Mouse (Mus musculus) heart, postnatal 36 days (tissue): ENCODE measurements at regions not wholly inside any gene's neighbourhood (a gene's known extent, or its start where the extent isn't known, plus 50 kb on each side); places are given as distances from the start of the nearest gene placed in this dataset.

Experiments
- DNase-seq, 2 experiments: peaks; one replicate each; pipeline ENCODE4 v3.0.0; 2021 to 2022
- intact Hi-C: fragments of 180-260 bp; cut with DNase I; formaldehyde crosslinking; loops from one replicate; pipeline ENCODE4 v1.15.1; 2025

DNA sequence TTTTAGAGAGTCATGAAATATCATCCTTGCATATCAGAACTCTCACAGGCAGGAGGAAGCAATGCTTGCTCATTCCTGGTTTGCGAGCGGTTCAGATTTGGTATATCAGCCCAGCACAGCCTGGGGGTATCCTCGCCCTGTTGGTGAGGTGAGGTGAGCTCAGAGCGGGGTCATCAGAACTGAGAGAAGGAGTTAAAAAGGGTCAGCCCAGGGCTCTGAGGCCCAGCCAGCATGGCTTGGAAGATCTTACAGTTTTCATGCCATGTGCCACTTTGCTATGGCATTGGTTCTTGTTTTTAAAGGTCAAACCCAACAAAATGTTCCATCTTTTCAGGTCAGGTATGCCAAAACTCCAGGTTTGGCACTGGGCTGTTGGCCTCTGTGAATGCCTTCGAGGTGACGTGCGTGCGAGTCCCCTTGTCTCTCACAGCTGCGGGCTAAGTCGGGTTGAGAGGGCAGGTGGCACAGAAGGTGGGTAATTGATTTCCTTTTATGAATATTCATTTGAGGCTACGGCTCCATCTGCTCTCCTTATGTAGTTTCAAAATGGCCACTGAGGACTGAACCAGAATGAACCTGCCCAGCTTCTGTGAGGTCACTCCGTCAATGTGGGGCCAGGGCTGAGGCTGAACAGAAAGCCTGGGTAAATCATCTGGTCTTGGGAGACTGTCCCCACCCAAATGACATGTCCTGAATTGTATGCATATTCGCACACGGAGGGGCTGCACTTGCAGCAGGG, 86.3 kb downstream of the Hhipl2 start:
- intact Hi-C loops = no loop called here
- DNase-seq = no peak

DNA sequence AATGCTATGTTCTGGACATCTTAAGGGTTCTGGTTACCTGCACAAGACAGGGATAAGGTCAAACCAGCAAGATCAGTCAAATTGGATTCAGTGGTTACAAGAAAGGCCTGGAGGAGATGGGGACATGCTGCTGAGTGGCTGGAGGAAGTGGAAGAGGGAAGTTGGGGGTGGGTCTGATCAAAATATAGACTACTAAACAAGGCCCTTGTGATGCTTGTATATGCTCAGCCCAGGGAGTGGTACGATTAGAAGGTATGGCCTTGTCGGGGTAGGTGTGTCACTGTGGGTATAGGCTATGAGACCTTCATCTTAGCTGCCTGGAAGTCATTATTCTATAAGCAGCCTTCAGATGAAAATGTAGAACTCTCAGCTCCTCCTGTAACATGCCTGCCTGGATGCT, 89.9 kb downstream of the Hhipl2 start:
- intact Hi-C loops = no loop called here
- DNase-seq = no peak

DNA sequence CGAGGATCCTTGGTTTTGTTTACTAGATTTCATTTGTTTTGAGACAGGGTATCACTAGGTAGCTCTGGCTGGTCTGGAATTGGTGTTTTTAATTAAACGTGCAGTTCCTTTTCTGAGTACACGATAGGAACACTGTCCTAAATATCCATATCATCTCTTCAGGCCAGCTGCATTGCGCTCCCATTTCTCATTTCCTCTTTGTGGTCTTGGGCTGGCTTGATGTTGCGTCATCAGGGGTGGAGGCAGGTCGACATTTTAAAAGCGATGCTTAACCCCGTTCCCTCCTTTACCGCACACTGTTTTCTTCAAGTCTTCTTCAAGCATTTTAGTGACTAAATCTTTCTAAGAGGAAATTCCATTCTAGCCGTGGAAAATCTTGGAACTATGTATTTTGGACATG, 92.7 kb downstream of the Hhipl2 start:
- peak in 1 of 2 experiments; percentile 22 for DNase-seq
- intact Hi-C loops = no loop called here

DNA sequence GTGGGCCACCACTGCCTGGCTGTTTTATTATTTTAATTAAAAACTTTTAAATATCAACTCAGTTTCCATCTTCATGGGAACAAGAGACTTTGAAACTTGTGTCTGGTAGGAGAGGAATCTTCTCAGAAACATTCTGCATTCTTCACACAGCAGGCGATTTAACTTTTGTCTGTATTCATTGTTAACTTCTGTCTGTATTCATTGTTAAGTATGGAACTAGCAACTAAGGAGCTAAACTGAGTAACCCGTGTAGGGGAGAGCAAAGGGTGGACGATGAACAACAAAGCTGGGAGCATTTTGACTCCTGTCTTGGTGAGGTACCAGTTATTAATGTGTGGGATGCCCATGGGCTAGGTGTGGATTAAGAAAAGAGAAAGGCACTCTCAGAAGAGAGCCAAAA, 95.9 kb downstream of the Hhipl2 start:
- no peak for DNase-seq
- intact Hi-C loops = no loop called here

DNA sequence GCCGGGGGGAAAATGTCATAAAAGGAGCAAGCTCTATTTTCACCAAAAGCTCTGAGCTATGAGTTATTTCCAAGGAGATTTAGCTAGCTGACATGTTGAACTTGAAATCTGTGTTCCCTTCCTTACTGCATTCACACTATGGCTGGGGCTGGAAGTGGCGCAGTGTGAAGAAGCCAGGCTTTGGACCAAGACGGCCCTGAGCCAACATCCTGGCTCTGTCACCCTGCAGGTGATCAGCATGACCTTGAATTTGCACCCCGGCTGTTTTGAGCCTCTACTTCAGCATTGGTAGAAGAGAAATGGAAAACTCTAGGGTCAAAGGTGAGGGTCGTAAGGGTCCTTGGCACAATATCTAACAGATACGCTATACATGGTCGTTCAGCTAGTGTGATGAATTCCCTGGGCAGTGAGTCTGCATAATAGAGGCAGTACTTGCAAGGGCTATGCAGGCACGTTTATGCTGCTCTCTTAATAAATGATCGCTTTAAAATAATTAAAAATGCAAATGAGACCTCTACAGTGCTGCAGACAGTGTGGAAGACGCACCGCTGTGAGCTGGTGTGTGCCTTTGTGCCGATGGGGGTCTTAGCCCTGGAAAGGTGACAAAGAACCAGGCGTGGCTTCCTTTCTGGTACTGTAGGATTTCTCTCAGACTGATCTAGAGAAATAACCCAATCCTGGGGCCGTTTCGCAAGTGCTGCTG, 96.4 kb downstream of the Hhipl2 start:
- no peak for DNase-seq
- intact Hi-C loops = no loop called here

DNA sequence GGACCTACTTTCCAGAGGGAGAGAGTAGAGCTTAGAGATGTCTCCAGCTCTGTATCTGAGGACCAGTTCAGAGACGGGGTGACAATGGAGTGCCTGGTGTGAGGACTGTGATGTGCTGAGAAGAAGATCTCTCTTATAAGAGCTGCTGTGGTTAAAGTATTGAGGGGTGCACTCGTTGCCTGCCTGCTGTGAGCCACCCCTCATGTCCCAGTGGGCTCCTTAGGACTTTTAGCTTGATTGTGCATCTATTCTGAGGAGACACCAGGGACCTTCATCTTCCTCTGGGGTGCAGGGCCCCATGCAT, 96.9 kb downstream of the Hhipl2 start:
- intact Hi-C loops = no loop called here
- DNase-seq = no peak

DNA sequence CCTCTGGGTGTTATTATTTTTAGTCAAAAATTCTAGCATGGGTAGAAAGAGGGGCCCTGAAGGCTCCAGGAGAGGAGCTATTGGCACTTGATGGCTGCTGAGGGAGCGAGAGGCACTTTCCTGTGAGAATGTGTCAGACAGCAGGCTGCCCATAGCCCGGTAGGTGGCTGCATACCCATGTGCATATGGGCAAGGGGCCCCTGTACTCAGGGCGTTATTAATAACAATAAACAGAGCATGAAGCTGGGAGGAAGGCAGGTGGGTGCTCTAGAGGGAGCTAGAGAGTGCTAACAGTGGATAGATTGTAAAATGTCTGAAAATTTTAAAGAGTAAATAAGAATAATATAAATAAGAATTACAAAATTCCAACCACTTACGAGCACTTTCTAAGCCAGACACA, 98.2 kb downstream of the Hhipl2 start:
- no peak for DNase-seq
- intact Hi-C loops = no loop called here

DNA sequence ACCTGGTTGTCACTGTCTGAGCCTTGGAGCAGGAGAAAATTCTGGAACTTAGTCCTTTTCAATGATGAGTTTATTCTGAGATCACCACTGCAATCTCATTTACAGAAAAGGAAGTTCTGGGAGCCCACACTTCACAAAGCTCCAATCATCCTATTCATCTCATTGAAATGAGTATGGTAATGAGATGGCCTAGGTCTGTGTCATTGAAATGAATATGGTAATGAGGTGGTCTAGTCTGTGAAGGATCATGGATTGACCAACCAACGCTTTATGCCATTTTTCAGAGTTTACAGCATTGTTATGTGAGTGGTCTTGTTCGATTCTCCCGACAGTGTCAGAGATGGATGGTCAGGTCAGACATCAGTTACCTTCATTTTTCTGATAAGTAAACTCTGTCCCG, 99.2 kb downstream of the Hhipl2 start:
- intact Hi-C loops = no loop called here
- DNase-seq = no peak

DNA sequence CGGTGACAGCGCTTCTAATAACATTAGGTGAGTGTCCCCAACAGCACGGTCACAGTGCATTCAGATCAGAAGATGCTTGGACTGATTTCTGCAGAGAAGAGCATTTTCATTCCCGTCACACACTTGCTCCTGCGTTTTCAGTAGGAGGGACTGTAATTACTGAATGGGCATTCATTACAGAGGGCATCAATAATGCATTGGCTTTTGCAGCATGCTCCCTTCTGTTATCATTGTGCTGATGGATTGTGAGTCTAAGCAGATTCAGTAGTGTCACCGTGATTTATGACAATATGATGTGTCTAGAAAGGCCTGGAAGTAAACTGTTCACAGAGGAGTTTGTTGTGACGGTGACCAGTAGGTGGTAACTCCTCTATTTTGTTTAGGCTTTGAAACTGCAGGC, 103.6 kb downstream of the Hhipl2 start:
- intact Hi-C loops = no loop called here
- DNase-seq = no peak

DNA sequence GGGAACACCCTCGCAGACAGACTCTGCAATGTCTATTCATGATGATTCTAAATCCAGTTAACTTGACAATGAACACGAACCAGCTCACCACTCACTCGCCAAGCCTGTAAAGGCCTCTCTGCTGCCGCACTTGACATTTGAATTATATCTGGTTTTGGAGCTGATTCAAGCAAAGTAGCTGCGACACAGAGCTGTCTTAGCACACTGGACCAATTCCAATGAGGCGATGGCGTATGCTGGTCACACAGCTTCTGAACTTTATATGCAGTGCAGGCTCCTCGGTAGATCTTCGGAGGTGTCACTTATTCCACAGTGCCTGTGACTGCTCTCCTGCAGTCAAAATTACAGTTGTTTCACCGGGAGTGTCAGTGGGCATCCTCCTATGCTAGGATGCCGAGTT, 115.4 kb downstream of the Hhipl2 start:
- no peak for DNase-seq
- intact Hi-C loops = no loop called here

DNA sequence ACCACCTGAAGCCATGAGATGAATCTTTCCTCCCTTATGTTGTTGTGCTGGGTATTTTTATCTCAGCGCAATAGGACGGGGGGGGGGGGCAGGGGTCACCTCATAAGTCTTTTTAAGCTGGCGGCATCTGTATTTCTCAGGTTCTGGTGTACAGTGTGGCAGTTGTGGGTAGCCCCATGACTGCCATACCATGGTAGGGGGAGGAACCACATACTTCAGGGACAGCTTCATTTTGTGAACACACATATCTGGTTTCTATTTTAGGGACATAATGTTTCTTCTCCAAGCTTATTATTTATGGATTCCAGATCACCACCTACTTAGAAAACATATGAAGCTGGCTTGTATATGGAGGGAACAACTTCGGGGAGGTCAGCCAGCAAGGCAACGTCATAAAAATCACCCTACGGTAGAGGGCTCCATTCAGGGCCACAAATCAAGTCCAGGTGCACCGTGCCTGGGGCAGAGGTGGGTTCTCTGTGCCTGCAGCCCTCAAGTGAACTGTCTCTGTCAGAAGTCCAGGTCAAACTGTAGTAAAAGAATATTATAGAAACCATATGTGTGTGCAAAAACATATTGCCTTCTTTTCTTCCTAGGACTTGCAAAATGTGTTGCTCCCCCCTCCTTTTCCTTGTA, 130.9 kb downstream of the Hhipl2 start:
- no peak for DNase-seq
- intact Hi-C loops = no loop called here

DNA sequence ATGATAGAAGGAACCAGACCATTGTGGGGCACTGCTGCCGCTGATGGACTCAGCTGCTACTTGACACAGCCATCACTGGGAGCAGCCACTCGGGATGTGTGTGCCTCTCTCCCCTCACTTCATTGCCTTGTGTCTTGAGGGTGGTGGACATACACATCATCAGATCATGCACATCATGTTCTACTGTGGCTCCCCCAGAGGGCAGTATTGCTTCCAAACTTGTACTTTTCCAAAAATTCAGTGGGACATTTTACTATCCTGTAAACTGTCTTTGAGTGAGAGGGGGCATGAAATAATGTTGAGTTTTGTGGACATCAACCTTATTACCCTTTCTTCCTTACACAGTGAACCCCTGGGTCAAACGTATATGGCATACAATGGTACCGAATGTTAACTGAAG, 134.6 kb downstream of the Hhipl2 start:
- intact Hi-C loops = no loop called here
- DNase-seq = no peak

DNA sequence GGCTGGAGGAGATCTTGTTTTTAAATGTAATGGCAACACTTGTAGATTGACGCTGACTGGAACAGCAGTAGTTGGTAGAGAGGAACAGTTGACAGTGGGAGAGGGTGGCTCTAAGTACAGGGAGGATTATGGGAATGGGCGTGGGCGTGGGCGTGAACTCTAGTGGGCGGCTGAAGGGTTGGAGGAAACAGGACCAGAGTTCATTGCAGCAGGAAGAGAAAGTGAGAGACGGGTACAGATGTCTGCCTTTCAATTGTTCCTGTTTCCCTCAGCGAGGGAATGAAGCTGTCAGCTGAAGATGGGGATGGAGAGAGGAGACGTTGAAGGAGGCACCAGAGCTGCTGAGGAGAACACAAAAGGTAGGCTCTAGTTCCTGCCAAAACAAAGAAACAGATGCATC, 135.2 kb downstream of the Hhipl2 start:
- intact Hi-C loops = no loop called here
- DNase-seq = no peak

DNA sequence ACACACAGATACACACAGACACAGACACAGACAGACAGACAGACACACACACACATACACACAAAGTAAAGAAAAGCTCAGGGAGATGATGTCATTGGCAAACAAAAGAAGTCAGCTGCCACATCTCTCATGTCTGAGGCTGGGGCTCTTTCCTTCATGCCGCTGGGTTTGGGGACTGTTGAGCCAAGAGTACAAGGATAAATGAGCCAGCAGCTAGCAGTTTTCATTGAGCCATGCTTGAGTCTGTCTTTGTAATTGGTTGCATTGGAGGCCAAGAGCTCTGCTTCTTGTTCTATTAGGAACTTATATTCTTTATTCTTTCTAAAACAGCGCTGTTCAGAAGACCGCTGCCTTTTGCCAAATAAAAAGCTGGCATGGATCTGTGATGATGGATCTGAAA, 144.8 kb downstream of the Hhipl2 start:
- intact Hi-C loops = no loop called here
- no peak for DNase-seq

DNA sequence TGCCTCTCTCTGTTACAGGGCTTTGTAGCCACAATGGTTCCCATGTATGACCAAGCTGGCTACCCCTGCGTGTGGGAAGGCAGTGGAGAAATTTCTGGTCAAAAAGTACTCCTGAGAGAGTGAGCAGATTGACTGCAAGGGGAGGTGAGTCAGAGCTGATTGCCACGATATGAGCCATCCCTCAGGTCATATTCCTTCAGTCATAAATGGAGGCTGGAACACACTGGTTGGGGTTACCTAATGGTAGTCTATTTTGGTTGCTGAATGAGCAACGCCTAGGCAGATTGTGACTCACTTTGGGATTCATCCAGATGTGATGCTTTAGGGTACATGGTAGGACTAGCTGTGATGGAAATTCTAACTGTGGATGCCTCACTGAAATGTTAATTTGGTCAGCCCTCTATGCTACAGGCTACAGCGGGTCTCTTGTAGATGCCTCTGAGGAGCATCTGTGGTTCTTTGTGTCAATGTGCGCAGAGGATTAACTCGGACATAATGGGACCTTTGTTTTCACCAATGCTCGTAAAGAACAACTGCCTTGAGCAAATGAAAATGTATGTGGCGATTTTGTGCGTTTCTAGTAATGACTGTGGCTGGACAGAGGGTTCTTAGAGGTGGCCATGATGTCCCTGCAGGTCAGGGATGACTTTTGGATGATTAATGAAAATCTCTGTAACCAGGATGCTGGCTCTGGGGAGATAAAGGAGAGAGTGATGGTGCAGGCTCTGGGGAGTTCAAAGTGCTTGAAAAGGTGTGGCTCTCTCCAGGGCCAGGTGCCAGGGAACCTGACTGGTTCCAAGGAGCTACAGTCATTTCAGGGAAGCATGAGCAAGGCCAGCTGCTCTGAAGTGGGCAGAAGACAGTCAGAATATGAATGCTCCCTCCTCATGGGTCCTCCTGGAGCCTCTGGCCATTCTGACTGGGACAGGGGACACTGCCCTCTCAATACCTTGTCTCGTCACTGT, 155.9 kb downstream of the Hhipl2 start:
- intact Hi-C loops = no loop called here
- no peak for DNase-seq

DNA sequence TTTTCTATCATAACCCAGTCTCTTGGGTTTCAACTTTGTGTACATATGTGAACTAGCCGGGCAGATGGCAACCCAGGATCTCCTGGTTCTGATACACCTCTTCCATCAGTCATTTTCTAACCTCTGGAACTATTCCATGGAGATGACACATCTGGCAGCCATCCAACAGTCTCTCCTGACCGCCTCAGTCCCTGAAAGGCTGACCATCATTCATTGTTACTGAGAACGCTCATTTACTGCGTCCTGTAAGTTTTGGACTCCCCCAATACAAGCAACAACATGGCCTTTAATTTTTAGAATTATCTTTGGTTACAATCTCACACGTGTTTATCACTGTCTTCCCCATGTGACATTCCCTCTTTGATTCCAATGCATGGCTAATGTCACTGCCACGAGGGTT, 166.8 kb downstream of the Hhipl2 start:
- no peak for DNase-seq
- intact Hi-C loops = no loop called here

DNA sequence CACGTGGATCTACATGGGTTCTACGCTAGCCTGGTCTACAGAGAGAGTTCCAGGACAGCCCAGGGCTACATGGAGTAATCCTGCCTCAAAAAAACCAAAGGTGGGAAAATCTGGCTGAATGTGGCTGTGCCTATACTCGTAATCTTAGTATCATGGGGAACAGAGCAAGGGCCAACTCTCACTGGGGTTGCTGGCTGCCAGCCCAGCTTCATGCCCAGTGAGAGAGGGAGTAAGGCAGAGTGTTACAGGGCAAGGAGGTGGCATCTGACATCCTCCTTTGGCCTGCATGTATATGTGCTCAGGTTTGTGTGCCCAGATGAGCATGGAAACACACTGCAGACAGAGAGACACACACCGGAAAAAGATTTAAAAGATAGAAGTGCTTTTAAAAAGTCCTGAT, 168.4 kb downstream of the Hhipl2 start:
- DNase-seq = no peak
- intact Hi-C loops = no loop called here

DNA sequence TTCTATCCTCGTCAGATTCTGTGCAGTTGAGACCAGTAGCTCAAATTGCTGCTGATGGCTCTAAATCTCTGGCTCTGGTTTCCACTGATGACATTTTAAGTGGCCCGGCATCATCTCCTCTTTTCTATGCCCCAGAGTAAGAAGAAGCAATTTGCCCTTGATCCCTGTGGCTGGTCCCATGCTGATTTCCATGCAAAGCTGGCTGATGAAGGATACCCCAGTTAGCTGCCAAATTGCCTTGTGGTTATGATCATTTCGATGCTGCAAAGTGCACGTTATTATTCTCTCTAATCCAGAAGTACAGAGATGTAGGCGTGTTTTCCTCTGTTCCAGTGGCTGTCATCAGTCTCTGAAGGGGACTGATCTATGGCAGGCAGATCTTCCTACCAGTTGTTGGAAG, 177.3 kb downstream of the Hhipl2 start:
- DNase-seq = no peak
- intact Hi-C loops = no loop called here

DNA sequence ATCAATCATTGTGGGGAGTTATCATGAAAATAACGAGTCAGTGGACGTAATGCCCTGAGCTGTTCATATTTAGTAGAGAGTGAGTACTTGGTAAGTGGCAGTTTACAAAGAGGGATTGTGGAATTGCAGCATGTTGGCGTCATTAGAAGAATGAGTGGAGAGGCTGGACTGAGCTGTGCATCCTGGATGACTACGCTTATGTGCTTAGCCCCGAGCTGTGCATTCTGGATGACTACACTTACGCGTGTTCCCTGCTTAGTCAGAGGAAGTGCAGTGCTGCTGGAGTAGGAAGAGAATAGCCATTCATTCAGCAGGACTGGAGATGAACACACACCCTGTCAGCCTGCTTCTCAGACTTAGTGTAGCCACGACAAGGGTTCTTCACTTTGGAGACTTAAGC, 182.5 kb downstream of the Hhipl2 start:
- intact Hi-C loops = no loop called here
- DNase-seq = no peak

DNA sequence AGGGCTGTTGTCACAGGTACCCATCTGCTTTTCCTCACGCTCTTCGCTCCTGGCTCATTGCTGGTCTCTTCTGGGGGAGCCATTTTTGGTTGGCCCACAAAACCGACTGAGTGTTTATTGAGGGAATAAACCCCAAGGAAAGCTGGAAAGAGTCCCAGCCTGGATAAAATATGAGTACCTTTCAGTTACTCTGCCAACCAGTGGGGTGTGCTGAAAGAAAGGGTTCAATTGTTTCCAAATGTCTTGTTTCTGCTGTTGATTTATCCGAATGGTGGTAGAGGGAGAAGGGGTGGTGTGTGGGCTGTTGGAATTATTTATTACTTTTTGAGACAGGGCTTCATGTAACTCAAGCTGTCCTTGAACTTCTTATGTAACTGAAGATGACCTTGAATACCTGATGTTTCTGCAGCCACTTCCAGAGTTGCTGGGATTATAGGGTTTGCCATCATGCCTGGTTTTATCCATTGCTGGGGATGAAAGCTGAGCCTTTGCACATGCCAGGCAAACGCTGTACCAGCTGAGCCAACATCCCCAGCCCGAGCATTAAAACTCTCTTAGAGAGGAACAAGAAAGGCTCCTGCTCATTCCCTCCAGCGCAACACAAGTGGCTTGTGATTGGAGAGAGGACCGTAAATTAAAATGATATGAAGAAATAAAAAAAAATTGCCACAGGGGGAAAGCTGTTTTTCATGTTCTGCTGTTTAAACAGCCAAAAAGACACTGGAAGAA, 194.1 kb downstream of the Hhipl2 start:
- intact Hi-C loops = no loop called here

More for the DNA sequence above, 194.1 kb downstream of the Hhipl2 start:
- no peak for DNase-seq
